Mouse (Mus musculus) CH12.LX (cell line): ENCODE measurements around the gene Pianp.

Experiments used
- CTCF ChIP-seq, 2 experiments: IDR thresholded peaks in 1 of 2; conservative IDR thresholded peaks in 1 of 2; 2 replicates each; pipeline ENCODE4 v1.5.1; 2011 to 2012; ENCODE audit warnings: low read depth in 2 of 2, low read length in 2 of 2, improper control_type of control experiment in 1 of 2, inconsistent platforms in 1 of 2, mild to moderate bottlenecking in 1 of 2, moderate library complexity in 1 of 2
- E2F4 ChIP-seq: IDR thresholded peaks from 2 replicates; pipeline ENCODE4 v1.6.1; 2011; ENCODE audit warnings: low read depth, low read length, improper control_type of control experiment; ENCODE audit not compliant: insufficient replicate concordance
- EP300 ChIP-seq: IDR thresholded peaks from 2 replicates; pipeline ENCODE4 v1.6.1; 2011; ENCODE audit warnings: low read length, improper control_type of control experiment
- MAX ChIP-seq: IDR thresholded peaks from 2 replicates; pipeline ENCODE4 v1.6.1; 2011; ENCODE audit warnings: low read length, improper control_type of control experiment
- MAZ ChIP-seq: IDR thresholded peaks from 2 replicates; pipeline ENCODE4 v1.6.1; 2012; ENCODE audit warnings: low read depth, mild to moderate bottlenecking, inconsistent platforms, low read length, improper control_type of control experiment, moderate library complexity
- MEF2A ChIP-seq: IDR thresholded peaks from 2 replicates; pipeline ENCODE4 v1.6.1; 2014; ENCODE audit warnings: low read depth, mild to moderate bottlenecking, inconsistent platforms, low read length, improper control_type of control experiment, borderline replicate concordance
- PAX5 ChIP-seq: IDR thresholded peaks from 2 replicates; pipeline ENCODE4 v1.6.1; 2012; ENCODE audit warnings: low read length, inconsistent platforms, mixed read lengths
- POLR2A ChIP-seq: IDR thresholded peaks from 2 replicates; pipeline ENCODE4 v1.6.1; 2011; ENCODE audit warnings: low read depth, mild to moderate bottlenecking, improper control_type of control experiment, low read length
- POLR2AphosphoS2 ChIP-seq: IDR thresholded peaks from 2 replicates; pipeline ENCODE4 v1.6.1; 2011; ENCODE audit warnings: low read depth, low read length, improper control_type of control experiment
- TBP ChIP-seq: conservative IDR thresholded peaks from 2 replicates; pipeline ENCODE4 v1.6.1; 2011; ENCODE audit warnings: low read depth, low read length, improper control_type of control experiment

DNA sequence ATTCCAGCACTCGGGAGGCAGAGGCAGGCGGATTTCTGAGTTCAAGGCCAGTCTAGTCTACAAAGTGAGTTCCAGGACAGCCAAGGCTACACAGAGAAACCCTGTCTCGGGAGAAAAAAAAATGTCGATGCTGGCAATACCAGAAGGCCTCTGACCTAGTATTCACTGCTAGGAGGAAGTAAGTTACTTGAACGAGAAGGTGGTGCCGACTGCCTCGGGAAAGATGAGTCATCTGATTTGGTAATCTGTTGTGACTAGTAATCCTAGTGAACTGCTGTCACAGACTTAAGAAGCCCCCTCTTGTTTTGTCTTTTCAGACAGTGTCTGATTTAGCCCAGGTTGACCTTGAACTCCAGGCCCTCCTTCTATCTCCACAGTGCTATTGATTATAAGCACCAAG is 44.6 kb downstream of the Pianp start:
- TF ChIP-seq TBP (no peak), POLR2AphosphoS2 (no peak), PAX5 (no peak), MAZ (no peak), CTCF (conservative IDR thresholded peaks at IDR 0.05 in 1 of 2, IDR thresholded peaks at IDR 0.05 in 1 of 2; ENCODE audit: low read depth in 2 of 2, low read length in 2 of 2) (no peak), MEF2A (no peak), MAX (no peak), EP300 (no peak), POLR2A (no peak), E2F4 (no peak)
